Mouse (Mus musculus) spleen, postnatal 14 days (tissue): ENCODE data around the gene Ilf2.

Source experiments
- DNase-seq, 2 experiments: peaks; one replicate each; pipeline ENCODE4 v3.0.0; 2021 to 2022; ENCODE audit warnings: low spot score in 2 of 2

Ilf2 gene

GRCm38 (mm10) chr3:90462579-90462978, 13.3 kb upstream of the Ilf2 start:
- DNase-seq = no peak

DNA sequence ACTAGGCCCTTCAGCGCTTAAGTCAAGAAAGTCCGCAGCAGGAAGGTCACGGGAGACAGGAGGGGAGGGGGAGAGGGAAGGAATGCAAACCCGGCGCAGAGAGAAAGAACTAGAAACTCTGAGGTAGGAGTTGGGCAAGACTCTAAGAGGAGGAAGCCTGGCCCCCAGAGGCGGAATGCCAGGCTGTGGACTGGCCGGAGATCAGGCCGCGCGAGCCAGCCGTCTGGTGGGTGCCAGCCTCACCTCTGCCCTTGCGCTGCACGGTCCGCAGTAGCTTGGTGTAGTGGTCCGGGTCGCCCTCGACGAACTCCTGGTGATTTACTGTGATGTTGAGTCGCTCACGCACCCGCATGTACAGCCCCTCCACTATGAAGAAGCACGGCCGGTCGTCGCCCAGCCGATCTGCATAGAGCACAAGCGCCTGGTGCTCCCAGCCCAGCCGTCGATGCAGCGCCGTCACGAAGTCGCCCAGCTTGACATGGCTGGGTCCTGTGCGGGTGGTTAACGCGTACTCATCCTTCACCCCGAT, 11.3 kb upstream of the Ilf2 start:
- DNase-seq = no peak

GRCm38 (mm10) chr3:90465081-90465685, 10.7 kb upstream of the Ilf2 start:
- no peak for DNase-seq

DNA sequence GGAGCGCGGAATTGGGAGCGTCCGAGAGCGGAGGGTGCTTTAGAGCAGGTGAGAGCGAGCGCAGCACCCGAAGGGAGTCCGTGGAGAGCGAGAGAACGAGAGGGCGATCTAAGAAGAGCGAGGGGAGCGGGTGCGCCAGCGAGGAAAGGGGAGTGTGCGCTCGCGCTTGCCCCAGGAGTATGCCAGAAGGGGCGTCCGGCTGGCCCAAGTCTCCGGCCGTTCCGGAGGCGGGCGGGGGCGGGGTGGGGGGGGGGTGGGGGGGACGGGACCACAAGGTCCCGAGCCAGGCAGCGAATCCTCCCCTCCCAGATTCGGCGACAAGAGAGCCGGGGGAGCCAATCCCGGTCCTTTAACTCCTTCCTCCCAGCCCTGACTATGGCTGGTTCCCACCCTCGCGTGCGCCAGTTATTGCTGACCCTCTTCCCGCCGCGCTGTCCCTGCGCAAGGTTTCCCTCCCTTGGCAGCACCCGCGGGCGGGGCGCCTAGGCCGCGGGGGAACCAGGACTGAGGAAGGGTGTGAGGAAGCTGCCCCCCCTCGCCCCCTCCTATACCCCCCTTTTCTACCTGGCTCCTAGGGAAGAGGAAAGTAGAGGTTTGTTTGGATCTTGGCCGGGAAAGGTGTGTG, 10.1 kb upstream of the Ilf2 start, which contains the start of gene Npr1:
Gene Npr1 (minus strand): TSS at position 181 of the 625 bp plus-strand sequence.
- no peak for DNase-seq

DNA sequence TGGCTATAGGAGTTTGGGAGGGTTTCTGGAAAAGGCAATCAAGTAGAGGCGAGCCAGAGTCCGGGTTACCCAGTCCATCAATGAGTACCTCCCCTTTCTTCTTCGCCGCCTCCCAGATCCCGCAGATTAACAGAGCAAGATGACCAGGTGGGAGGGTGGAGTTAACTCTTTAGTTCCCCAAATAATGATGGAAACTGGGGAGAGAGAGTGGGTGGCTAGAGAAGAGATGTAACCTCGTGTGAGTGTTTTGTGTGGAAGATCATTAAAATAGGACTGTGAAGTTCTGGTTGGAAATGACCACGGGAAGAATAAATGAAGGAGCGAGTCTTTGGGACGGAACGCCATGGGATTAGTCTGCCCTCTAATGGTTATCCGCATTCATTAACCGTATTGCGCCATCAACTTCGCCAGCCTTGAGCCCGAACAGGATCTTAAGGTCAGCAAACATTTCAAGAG, 9.6 kb upstream of the Ilf2 start:
- no peak for DNase-seq

GRCm38 (mm10) chr3:90467618-90468300, 8.2 kb upstream of the Ilf2 start:
- no peak for DNase-seq

- DNase-seq = peak in 1 of 2 experiments; percentile 61
Observed at GRCm38 (mm10) chr3:90472213-90472612, 3.7 kb upstream of the Ilf2 start.

DNA sequence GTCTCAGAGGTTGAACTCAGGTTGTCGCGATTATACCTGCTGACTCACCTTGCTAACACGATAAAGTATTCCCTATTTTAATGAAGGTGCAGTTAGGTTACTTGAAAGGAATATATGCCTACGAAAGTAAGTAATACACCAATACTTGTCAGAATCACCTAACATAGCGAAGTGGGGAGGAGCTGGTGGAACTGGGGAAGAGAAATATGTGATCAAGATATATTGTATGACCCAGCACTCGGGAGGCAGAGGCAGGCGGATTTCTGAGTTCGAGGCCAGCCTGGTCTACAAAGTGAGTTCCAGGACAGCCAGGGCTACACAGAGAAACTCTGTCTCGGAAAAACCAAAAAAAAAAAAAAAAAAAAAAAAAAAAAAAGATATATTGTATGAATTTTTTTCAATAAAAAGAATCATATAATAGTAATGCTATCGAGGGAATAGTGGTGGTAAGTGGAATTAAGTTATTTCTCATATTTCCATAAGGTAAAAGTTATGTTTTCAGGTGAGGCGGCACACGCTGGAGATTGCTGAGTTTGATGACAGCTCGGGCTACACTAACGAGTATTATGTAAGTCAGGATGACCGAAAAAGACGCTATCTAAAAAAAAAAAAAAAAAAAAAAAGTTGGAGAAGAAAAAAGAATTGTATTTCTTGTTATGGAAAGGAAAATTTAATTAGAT, 635 bp upstream of the Ilf2 start:
- no peak for DNase-seq

GRCm38 (mm10) chr3:90486998-90487397, 11.1 kb downstream of the Ilf2 start:
- DNase-seq = no peak

DNA sequence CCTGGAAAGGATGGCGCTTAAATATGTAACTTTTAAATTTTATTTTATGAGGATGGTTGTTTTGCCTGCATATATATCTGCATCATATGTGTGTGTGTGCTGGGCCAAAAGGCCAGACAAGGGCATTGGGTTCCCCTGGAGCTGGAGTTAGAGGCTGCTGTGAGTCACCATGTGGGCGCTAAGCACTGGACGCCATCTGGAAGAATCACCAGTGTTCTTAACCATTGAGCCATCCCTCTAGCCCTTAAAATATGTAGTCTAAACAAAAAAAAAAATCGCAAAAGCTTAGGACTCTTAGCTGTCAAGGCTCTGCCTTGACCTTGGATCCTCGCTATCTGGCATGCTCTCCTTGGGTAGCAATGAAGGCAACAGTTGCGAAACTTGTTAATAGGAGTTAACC, 12.7 kb downstream of the Ilf2 start:
- DNase-seq = no peak

GRCm38 (mm10) chr3:90490696-90491256, 14.8 kb downstream of the Ilf2 start, which contains the start of gene Snapin:
Snapin (minus strand) TSS chr3:90491033.
- DNase-seq = peak; percentile 90 to 95

DNA sequence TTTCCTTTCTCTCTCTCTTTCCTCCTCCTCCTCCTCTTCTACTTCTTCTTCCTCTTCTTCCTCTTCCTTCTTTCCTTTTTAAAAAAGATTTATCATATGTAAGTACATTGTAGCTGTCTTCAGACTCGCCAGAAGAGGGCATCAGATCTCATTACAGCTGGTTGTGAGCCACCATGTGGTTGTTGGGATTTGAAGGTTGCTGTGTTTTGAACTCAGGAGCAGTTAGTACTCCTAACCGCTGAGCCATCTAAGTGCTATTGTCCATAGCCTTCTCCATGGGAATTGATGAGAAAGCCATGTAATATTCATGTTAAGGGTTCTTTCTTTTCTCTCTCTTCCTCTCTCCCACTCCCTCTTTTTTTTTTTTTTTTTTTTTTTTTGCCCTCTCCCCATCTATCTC, 15.4 kb downstream of the Ilf2 start:
- DNase-seq = peak in 1 of 2 experiments; percentile 40

DNA sequence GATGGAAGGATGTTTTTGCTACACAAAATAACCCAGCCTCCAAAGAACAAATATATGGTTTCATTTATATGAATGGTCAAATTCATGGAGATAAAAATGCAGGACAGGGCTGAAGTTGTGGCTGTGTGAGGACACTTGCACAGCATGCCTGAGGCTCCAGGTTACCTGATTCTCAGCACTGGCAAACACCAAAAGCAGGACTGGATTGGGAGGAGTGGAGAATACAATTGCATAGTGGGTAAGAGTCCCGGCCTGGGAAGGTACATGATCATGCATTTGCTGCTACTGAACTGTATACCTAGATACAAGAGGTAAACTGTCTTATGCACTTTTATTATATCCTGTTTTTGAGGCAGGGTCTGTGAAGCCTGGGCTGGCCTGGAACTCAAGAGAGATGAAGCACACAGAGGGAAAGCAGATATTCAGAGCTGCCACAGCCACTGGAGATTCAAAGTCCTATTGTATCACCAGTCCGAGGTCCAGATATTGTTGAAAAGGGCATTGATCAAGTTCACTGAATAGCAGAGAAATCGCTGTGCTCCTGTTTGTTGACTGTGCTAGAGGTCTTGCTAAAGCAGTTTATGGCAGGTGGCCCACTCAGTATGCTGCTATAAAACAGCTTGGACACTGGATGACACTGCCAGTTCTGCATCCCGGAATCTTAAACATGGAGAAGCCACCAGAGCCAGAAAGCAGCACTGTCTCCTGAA, 18.1 kb downstream of the Ilf2 start:
- DNase-seq = no peak

DNA sequence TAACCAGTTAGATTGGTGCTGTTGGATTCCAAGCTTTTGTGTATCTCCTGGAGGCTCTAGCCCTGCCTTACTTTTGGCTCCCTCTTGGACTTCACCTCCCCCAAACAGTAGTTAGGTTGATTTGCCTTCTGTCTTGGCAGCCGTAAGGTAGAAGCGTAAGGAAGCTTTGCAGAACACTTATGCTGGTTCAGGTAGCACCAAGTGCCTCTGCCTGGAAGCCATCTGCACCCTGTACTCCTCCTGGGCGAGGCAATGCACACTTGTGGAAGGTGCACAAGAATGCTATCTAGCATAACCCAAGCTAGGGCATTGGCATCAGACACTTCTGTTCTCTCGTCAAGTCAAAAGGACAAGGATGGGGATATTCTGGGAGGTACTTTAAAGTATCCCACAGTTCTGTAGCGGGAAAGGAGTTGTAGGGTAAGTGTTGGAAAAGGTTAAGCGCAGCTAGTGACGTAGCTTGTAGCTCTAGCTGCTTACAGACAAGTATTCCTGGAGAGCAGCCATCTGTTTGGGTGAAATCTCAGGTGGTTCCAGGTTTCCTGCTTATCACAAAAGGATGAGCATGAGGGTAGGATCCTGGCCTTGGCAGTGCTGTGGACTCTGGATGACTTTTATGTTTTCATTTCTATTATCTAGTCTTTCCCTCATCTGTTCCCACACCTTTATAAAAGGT, 20.1 kb downstream of the Ilf2 start:
- DNase-seq = no peak

DNA sequence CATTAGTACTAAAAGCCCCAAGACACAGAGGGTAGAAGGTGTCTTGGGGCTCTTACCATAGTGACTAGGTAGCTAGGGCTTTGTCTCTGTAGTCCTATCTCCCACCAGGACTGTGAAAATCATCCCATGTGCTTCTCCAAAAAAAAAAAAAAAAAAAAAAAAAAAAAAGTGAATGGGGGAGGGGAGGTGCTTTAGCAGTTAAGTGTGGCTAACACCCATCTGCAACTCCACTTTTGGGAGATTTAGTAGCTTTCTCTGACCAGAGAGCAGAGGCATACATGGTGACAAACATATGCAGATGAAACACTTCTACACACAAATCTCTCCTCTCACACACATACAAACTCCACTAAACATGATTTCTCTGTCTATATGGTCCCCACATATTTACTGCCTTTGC, 21.7 kb downstream of the Ilf2 start:
- DNase-seq = no peak

DNA sequence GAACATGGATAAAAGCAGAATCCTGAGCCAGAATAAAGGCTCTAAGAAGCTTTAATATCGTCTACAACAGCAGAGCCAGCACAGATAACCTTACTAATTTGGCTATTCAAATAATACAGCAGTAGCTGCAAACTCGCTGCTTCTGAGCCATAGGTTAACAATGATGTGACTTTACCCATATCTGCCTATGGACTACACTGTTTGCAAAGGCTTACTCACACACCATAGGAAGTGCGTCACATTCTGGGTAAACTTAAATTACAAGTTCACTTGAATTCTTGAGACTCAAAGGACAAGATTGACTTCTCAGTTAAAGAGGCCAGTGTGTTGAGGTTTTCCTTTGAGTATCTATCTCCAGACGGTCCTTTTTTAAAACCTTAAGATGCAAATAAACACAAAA, 27.5 kb downstream of the Ilf2 start:
- DNase-seq = no peak

DNA sequence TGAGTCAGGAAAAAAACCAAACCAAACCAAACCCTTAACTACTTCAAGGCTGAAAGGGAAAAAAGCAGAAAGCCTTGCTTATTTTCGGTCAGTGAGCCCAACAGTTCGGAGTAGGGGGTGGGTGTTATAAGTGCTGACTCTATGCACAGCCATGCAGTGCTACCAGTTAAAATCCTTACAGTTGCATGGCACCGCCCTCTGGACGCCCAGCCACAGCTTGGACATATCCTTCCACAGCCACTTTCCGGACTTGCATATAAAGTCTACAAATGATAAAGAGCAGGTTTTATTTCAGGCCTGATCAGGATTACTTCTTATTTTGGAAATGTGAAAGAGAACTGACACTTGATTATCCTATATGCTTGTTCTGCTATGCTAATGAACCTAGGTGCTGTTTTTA, 29.3 kb downstream of the Ilf2 start:
- no peak for DNase-seq

- no peak for DNase-seq
Observed at GRCm38 (mm10) chr3:90506362-90506761, 30.4 kb downstream of the Ilf2 start.

- DNase-seq = no peak
Observed at GRCm38 (mm10) chr3:90508287-90508949, 32.5 kb downstream of the Ilf2 start.
